Mouse (Mus musculus): ENCODE measurements around the gene Adgrb2.

Adgrb2 gene

GRCm38 (mm10) chr4:129984421-129985061 lies at the start of gene Adgrb2:
Gene Adgrb2, plus strand, starts transcription at chr4:129984870.
- DNase-seq (ENCODE audit: inconsistent ontology term), result peak; percentile 60

DNA sequence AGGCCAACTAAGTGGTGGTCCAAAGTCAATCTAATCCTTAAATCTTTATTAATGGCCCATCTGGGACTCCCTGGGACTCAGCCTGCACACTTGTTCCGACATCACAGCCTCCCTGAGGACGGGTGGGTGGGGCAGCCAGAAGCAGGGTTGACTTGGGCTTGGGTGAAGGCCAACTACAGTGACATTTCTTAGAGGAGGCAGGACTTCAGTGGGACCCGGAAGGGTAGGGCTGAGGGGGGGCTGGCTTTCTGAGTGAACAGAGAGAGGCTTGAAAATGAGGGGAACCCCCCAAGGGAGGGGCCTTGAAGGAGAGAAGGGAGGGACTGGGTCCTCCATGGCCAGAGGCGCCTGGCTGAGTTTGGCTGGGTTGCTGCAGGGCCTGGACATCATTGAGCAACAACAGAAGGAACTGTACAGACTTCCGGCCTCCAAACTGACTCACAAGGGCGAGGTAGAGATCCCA lies 33.3 kb upstream of the Adgrb2 start:
- DNase-seq (ENCODE audit: inconsistent ontology term), result no peak

DNA sequence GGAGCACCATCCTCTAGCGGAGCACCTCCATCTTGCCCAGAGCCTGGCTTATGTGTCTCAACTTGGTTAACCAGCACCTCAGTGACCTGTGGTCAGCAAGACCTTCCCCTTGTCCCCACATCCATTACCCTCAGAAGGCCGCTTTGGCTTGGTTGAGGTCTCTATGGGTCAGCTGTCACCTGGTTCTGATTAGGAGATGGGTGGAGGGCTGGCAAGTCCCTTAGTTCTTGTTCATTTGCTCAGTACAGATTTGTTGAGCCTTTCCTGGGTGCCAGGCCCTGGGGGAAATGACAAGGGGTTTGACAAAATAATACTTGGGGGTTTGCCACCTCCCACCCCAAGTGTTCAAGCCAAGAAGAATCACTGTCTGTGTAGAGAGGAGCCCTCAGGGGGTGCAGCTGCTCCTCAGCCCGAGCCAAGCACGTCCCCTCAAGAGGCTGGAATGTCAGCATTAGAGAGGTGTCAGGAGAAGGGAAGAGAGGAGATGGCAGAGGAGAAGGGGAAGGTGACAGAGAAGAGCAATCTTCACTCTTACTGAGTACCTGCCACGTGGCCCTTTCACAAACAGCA lies 32.3 kb upstream of the Adgrb2 start:
- DNase-seq (ENCODE audit: inconsistent ontology term), result peak; percentile 51

GRCm38 (mm10) chr4:129954527-129954926 lies 30.1 kb upstream of the Adgrb2 start:
- DNase-seq (ENCODE audit: inconsistent ontology term), result no peak

GRCm38 (mm10) chr4:129960180-129960944 lies 24.3 kb upstream of the Adgrb2 start:
- DNase-seq (ENCODE audit: inconsistent ontology term), result peak; percentile 84

- no peak for DNase-seq (ENCODE audit: inconsistent ontology term)
Observed at GRCm38 (mm10) chr4:129965294-129965693, 19.4 kb upstream of the Adgrb2 start.

DNA sequence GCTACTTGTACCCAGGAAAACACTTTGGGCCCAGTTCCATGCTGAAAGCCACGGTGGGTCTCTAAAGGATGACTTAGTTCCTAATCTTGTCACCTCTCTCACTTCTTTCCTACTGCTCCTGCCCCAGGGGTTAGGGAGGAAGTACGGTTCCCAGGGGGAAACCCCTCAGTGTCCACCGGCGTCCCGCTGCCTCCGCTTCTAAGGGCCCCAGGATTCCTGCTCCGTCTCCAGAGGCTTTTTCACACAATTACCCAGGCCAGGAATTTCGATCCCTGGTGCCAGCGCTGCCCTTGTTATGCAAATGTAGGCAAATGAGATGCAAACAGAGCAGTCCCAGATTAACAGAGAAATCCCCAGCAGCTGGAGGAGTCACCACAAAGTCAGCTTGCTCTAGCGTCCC lies 18.5 kb upstream of the Adgrb2 start:
- peak; percentile 76 for DNase-seq (ENCODE audit: inconsistent ontology term)

- DNase-seq (ENCODE audit: inconsistent ontology term), result peak; percentile 24
Observed at GRCm38 (mm10) chr4:129967024-129968014, 17.4 kb upstream of the Adgrb2 start.

DNA sequence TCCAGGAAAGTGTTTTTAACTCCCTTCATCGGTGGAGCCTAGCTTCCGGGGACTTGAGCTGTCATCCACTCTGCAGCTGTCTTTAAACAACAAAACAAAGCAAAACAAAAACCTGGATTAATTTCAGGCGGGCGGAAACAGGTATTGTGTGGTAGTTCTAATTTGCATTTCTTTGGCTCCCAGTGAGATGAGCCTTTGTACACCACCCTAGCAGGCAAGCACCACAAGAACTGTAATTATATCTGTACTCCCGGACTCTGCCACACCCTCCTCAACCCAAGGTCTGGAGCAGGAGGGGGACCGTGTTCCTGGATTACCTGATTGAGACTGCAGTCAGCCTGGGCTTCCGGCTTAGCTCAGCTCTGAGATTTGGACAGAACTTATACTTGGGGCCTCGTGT lies 14.5 kb upstream of the Adgrb2 start:
- no peak for DNase-seq (ENCODE audit: inconsistent ontology term)

- DNase-seq (ENCODE audit: inconsistent ontology term), result no peak
Observed at GRCm38 (mm10) chr4:129970861-129971260, 13.8 kb upstream of the Adgrb2 start.

DNA sequence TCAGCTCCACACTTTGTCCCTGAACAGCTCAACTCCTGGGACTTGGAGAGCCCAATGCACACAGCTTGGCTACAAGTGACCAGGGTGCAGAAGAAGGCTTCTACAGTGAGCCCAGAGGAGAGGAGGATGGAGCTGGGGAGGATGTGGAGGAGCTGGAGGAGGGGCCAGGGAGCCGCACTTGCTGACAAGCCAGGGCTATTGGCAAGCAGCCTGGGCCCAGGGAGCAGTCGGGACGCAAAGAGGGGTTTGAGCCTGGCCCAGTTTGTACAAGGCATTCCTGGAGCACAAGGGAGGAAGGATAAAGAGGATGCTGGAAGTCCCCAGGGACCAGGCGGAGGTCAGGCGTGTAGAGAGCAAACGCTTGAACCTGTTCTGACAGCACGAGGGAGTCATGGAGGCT lies 12.7 kb upstream of the Adgrb2 start:
- DNase-seq (ENCODE audit: inconsistent ontology term), result no peak

DNA sequence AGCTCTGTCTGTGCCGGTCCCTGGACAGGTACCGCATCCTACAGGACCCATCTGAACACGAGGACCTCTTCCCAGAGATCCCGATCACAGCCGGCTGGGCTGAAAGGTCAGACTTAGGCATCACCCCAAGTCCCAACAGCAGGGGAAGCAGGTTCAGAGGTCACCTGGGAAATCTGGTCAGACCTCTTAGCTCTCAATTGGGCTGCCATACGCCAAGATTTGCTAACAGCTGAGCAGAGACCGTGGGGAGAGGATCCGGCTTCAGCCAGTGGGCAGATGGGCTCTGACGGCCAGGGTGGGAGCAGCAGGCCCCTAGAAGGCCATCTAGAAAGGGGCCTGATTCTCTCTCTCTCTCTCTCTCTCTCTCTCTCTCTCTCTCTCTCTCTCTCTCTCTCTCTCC lies 10.4 kb upstream of the Adgrb2 start:
- DNase-seq (ENCODE audit: inconsistent ontology term), result no peak

DNA sequence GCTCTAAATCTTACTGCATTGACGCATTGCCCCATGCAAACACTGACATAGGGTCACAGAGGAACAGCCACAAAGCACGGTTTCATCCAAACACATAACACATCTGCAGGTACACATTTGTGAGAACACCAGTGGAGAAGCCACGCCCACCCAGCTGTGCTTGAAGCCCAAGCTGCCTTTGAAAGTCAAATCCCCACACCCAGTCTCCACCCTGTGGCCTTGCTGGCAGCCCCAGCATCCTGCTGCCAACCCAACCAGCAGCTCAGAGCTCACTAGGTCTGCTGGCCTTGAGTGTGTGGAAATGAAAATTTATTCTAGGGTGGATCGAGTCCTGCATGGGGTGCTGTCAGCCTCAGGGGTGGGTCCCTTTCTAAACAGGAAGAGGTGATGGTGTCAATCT lies 7.4 kb upstream of the Adgrb2 start:
- DNase-seq (ENCODE audit: inconsistent ontology term), result no peak

DNA sequence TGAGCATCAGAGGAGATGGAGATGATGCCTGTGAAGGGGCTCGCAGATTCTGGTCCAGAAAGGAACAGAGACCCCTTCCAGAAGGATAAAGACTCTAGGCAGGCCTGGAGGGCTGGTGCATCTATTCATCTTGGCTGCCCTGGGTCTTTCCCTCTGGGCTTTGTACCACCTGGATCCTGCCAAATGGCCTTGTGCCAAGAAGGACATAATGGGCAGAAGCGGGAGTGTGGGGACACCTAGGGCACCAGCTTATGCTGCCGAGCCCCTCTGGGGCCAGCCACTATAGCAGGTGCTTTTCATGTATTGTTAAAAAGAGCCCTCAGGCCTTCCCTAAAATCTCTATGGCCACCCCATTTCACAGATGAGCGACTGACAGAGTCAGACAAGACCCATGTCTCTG lies 6.4 kb upstream of the Adgrb2 start:
- no peak for DNase-seq (ENCODE audit: inconsistent ontology term)

DNA sequence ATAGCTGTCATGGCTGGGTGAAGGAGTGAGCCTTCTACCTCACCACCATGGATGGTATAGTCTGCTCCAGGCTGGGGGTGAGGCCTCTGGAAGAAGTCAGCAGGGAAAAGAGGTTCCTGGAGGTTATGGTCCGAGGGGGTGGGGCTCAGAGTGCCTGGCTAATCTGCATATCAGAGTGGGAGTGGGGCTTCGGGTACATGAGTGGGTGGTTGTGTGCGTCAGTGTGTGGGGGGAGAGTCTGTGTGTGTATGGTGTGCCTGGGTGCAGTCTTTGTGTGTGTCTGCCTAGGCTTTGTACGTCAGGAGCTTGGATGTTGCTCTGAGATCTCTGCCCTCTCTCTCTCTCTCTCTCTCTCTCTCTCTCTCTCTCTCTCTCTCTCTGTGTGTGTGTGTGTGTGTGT lies 5.7 kb upstream of the Adgrb2 start:
- DNase-seq (ENCODE audit: inconsistent ontology term), result no peak

- DNase-seq (ENCODE audit: inconsistent ontology term), result no peak
Observed at GRCm38 (mm10) chr4:129981657-129982056, 3.0 kb upstream of the Adgrb2 start.

DNA sequence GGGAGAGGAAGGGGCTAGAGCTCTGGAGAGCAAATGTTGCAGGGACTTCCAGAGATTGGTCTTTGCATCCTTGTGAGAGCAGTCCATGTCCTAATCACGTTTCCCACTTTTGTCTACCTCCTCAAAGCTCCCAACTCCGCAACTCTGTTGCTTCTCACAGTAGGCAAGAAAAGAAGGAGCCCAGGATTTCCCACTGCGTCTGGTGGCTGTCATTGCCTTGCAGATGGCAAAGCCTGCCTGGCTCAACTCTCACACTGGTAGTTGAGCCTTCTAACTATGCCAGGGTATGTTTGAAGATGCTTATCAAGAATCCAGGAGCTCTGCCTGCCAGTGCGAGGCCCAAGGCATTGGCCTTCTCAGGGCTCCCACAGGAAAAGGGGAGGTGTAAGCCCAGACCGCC lies 1.6 kb upstream of the Adgrb2 start:
- DNase-seq (ENCODE audit: inconsistent ontology term), result no peak

DNA sequence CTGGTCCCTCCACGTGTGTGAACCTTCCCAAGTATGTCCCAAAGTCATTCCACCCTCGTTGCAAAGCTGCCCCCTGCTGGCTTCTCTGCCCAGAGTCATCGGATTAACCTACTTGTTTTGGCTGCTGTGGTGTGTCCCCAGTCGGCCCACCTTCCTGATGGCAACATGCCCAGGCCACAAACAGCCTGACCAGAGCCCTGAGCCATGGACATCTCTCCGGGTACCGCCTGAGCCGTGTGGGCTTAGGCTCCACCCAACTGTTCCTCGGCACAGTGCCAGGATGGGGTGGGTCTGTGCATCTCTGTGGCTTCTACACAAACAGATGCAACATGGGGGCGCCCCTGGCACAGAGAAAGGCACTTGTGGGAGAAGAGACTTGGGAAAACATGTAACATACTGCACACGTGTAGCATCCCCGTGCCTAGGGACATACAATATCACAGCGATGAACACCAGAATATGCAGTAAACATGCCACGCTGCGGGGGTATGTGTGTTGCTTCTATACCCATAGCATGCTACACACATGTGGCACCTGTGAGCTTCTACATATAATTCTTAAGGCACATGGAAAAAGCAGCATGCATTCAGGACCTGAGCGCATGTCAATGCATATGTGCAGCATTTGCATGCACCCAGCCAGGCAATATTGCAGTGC lies 778 bp upstream of the Adgrb2 start:
- peak; percentile 74 for DNase-seq (ENCODE audit: inconsistent ontology term)

DNA sequence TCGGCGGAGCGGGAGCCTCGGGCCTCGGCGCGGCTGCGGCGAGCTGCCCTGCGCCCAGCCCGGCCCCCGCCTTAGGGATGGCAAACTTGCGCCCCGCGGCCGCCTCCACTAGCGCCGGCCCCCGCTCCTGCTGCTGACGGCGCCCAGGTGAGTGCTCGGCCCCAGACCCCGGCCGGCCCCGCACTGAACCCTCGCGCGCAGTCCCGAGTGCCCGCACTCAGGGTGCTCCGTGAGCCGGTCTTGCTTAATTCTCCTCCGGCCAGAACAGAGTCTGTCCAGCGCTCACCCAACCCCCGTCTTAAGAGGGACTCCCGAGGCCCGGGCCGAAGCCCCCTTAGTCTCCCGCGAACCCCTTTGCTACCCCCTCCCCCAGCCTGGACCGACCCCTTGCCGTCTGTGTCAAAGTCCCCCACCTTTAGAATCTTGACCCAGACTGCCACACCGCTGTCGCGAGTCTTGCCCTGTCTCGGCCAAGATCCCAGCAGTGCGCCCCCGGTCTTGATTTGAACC lies 546 bp downstream of the Adgrb2 start:
- no peak for DNase-seq (ENCODE audit: inconsistent ontology term)

- peak; percentile 79 for DNase-seq (ENCODE audit: inconsistent ontology term)
Observed at GRCm38 (mm10) chr4:129985671-129986441, 1.2 kb downstream of the Adgrb2 start.
